Mouse (Mus musculus) neural tube, embryonic 14.5 days (tissue): ENCODE measurements around the gene Fam71e2. TPM values are rescaled to one million over a fixed set of nuclear protein-coding genes. Genes with fewer than 3 reads are reported as not detected.
"Not testable (repeated sequence)": the region's sequence is repeated elsewhere in the genome, so short reads cannot be mapped to it uniquely, and the experiment has no call there.

Source experiments
- ATAC-seq: fragments of 200-750 bp; cut with Nextera tagmentation; 2 replicates; pipeline ENCODE4 v1.8.0; 2017; ENCODE audit warnings: low read depth, mild to moderate bottlenecking, moderate TSS enrichment, moderate library complexity
- H3K27ac ChIP-seq: fragments of 300-500 bp; sonication (generic); 2 replicates; pipeline ENCODE4 v1.5.1; 2014; ENCODE audit warnings: low read depth, mild to moderate bottlenecking, control low read depth, low read length, moderate library complexity, mixed read lengths
- H3K27me3 ChIP-seq: fragments of 300-500 bp; sonication (generic); 2 replicates; pipeline ENCODE4 v1.6.1; 2014; ENCODE audit warnings: low read length; ENCODE audit not compliant: control insufficient read depth, insufficient read depth
- H3K36me3 ChIP-seq: fragments of 300-500 bp; sonication (generic); 2 replicates; pipeline ENCODE4 v1.6.1; 2014; ENCODE audit warnings: low read length, mixed read lengths; ENCODE audit not compliant: control insufficient read depth, insufficient read depth
- H3K4me1 ChIP-seq: fragments of 300-500 bp; sonication (generic); 2 replicates; pipeline ENCODE4 v1.6.1; 2014; ENCODE audit warnings: low read length; ENCODE audit not compliant: control insufficient read depth, insufficient read depth
- H3K4me2 ChIP-seq: fragments of 300-500 bp; sonication (generic); 2 replicates; pipeline ENCODE4 v1.6.1; 2014; ENCODE audit warnings: mild to moderate bottlenecking, low read depth, low read length, control low read depth
- H3K4me3 ChIP-seq: fragments of 300-500 bp; sonication (generic); 2 replicates; pipeline ENCODE4 v1.5.1; 2014; ENCODE audit warnings: low read depth, low read length, control low read depth, mixed read lengths
- H3K9ac ChIP-seq: fragments of 300-500 bp; sonication (generic); replicated peaks from 2 replicates; pipeline ENCODE4 v1.6.1; 2014; ENCODE audit warnings: low read depth, mild to moderate bottlenecking, control low read depth, low read length, mixed read lengths
- H3K9me3 ChIP-seq: fragments of 300-500 bp; sonication (generic); 2 replicates; pipeline ENCODE4 v1.6.1; 2016; ENCODE audit warnings: low read length; ENCODE audit not compliant: control insufficient read depth
- WGBS: fragments of 180-500 bp; shearing (Covaris S2); extraction: QIAGEN DNeasy Blood & Tissue Kit; methylation state at CpG from one replicate; pipeline ENCODE4 v1.1.7; 2014; 5-methylcytosine and 5-hydroxymethylcytosine counted together
- polyA plus RNA-seq: library from polyadenylated mRNA; unstranded; fragments of >200 nt; fragmentation: Nextera tagmentation; extraction: Ambion mirVana; gene quantifications from 2 replicates; pipeline ENCODE4 v1.2.1, GENCODE M21; 2014

Fam71e2 gene
- polyA plus RNA-seq: 0.13 TPM in 1 of 2 replicates, not detected in the other

- no peak for ATAC-seq
- Histone ChIP-seq H3K4me2 (no peak within 1 kb of the TSS), H3K36me3 (no peaks in the 10 kb centered on the region), H3K9ac (no peak within 1 kb of the TSS), H3K4me1 (no peaks in the 10 kb centered on the region), H3K27me3 (peaks cover 7% of the 10 kb centered on the region), H3K9me3 (no peaks in the 10 kb centered on the region), H3K4me3 (no peak within 1 kb of the TSS), H3K27ac (no peak within 1 kb of the TSS)
- WGBS: 81% methylated on average over 3 of the region's 5 CpGs
These were observed at the start of gene Fam71e2 for GRCm38 (mm10) chr7:4771202-4771601. Fam71e2 (minus strand) TSS chr7:4771302.

GRCm38 (mm10) chr7:4816559-4816958 lies 45.5 kb upstream of the Fam71e2 start:
- H3K9me3 ChIP-seq: no peaks in the 10 kb centered on the region
- no peak overlapping the region for H3K4me3 ChIP-seq
- H3K4me2 ChIP-seq: no peak overlapping the region
- peaks cover 6% of the 10 kb centered on the region; the same call in 1 of the 2 replicates for H3K4me1 ChIP-seq
- ATAC-seq: no peak
- H3K27me3 ChIP-seq: no peaks in the 10 kb centered on the region
- no peak overlapping the region for H3K27ac ChIP-seq
- H3K9ac ChIP-seq: no peak overlapping the region
- no peaks in the 10 kb centered on the region for H3K36me3 ChIP-seq

GRCm38 (mm10) chr7:4813105-4813791 lies 42.1 kb upstream of the Fam71e2 start:
- peaks cover 14% of the 10 kb centered on the region for H3K4me1 ChIP-seq
- peaks cover 10% of the 10 kb centered on the region for H3K36me3 ChIP-seq
- H3K9ac ChIP-seq: peak overlapping the region; percentile 44; the same call in 1 of the 2 replicates
- WGBS: 24% methylated on average over 8 of the region's 8 CpGs
- peak overlapping the region; percentile 87 for H3K27ac ChIP-seq
- no peaks in the 10 kb centered on the region for H3K9me3 ChIP-seq
- H3K4me3 ChIP-seq: peak overlapping the region; percentile 80
- no peaks in the 10 kb centered on the region for H3K27me3 ChIP-seq
- peak overlapping the region; percentile 60 for H3K4me2 ChIP-seq
- no peak for ATAC-seq

- peaks cover 10% of the 10 kb centered on the region for H3K36me3 ChIP-seq
- peak within 1 kb of the TSS; percentile 93 for H3K9ac ChIP-seq
- peak within 1 kb of the TSS; percentile 98 for H3K27ac ChIP-seq
- WGBS: under 1% methylated on average over 62 of the region's 62 CpGs
- no peaks in the 10 kb centered on the region for H3K27me3 ChIP-seq
- H3K4me3 ChIP-seq: peak within 1 kb of the TSS; percentile 80
- no peaks in the 10 kb centered on the region for H3K9me3 ChIP-seq
- peaks cover 14% of the 10 kb centered on the region for H3K4me1 ChIP-seq
- ATAC-seq: peak; percentile 99
- H3K4me2 ChIP-seq: peak within 1 kb of the TSS; percentile 86
These were observed 41.4 kb upstream of the Fam71e2 start, which contains the start of gene Ube2s for GRCm38 (mm10) chr7:4812303-4813104. Ube2s (minus strand) TSS chr7:4812590.

GRCm38 (mm10) chr7:4811842-4812302 lies 40.8 kb upstream of the Fam71e2 start:
- peaks cover 10% of the 10 kb centered on the region for H3K36me3 ChIP-seq
- H3K27me3 ChIP-seq: no peaks in the 10 kb centered on the region
- peaks cover 14% of the 10 kb centered on the region for H3K4me1 ChIP-seq
- peak overlapping the region; percentile 80 for H3K4me3 ChIP-seq
- WGBS: under 1% methylated on average over 23 of the region's 36 CpGs
- peak overlapping the region; percentile 86 for H3K4me2 ChIP-seq
- peak overlapping the region; percentile 98 for H3K27ac ChIP-seq
- no peaks in the 10 kb centered on the region for H3K9me3 ChIP-seq
- ATAC-seq: no peak
- peak overlapping the region; percentile 93 for H3K9ac ChIP-seq

GRCm38 (mm10) chr7:4811131-4811530 lies 40.0 kb upstream of the Fam71e2 start:
- peaks cover 14% of the 10 kb centered on the region for H3K4me1 ChIP-seq
- peaks cover 15% of the 10 kb centered on the region for H3K36me3 ChIP-seq
- H3K9me3 ChIP-seq, ATAC-seq, H3K27me3 ChIP-seq, H3K27ac ChIP-seq: not testable (repeated sequence)
- WGBS: 47% methylated on average over 10 of the region's 10 CpGs
- H3K9ac ChIP-seq: peak overlapping the region; percentile 93
- H3K4me3 ChIP-seq: peak overlapping the region; percentile 80
- peak overlapping the region; percentile 86 for H3K4me2 ChIP-seq

- H3K27me3 ChIP-seq: no peaks in the 10 kb centered on the region
- H3K4me3 ChIP-seq: no peak overlapping the region
- no peak overlapping the region for H3K27ac ChIP-seq
- no peaks in the 10 kb centered on the region for H3K9me3 ChIP-seq
- no peak for ATAC-seq
- H3K9ac ChIP-seq: no peak overlapping the region
- 92% methylated on average over 7 of the region's 7 CpGs for WGBS
- no peak overlapping the region for H3K4me2 ChIP-seq
- peaks cover 20% of the 10 kb centered on the region for H3K36me3 ChIP-seq
- peaks cover 8% of the 10 kb centered on the region for H3K4me1 ChIP-seq
These were observed 35.6 kb upstream of the Fam71e2 start for GRCm38 (mm10) chr7:4806716-4807115.

- Histone ChIP-seq H3K9ac (no peak overlapping the region), H3K4me2 (no peak overlapping the region), H3K27me3 (no peaks in the 10 kb centered on the region), H3K36me3 (peaks cover 13% of the 10 kb centered on the region; the same call in 1 of the 2 replicates), H3K9me3 (no peaks in the 10 kb centered on the region), H3K27ac (no peak overlapping the region), H3K4me3 (no peak overlapping the region), H3K4me1 (no peaks in the 10 kb centered on the region)
- ATAC-seq: no peak
These were observed 31.1 kb upstream of the Fam71e2 start for GRCm38 (mm10) chr7:4802247-4802646.
